Mouse (Mus musculus) midbrain, embryonic 16.5 days (tissue): ENCODE results near the gene Slc6a16. TPM values are rescaled to one million over a fixed set of nuclear protein-coding genes. Genes with fewer than 3 reads are reported as not detected.

Experiments used
- ATAC-seq: fragments of 200-750 bp; cut with Nextera tagmentation; 2 replicates; pipeline ENCODE4 v1.8.0; 2017; ENCODE audit warnings: moderate TSS enrichment
- H3K27ac ChIP-seq: fragments of 300-500 bp; sonication (generic); 2 replicates; pipeline ENCODE4 v1.5.1; 2014; ENCODE audit warnings: mild to moderate bottlenecking, low read length, mixed read lengths
- H3K27me3 ChIP-seq: fragments of 300-500 bp; sonication (generic); 2 replicates; pipeline ENCODE4 v1.6.1; 2014; ENCODE audit warnings: low read depth, low read length, mixed read lengths; ENCODE audit not compliant: control insufficient read depth, insufficient read depth
- H3K36me3 ChIP-seq: fragments of 300-500 bp; sonication (generic); 2 replicates; pipeline ENCODE4 v1.6.1; 2014; ENCODE audit warnings: mild to moderate bottlenecking, low read length, moderate library complexity, mixed read lengths; ENCODE audit not compliant: control insufficient read depth, insufficient read depth
- H3K4me1 ChIP-seq: fragments of 300-500 bp; sonication (generic); 2 replicates; pipeline ENCODE4 v1.6.1; 2014; ENCODE audit warnings: mild to moderate bottlenecking, low read length, mixed read lengths; ENCODE audit not compliant: control insufficient read depth, insufficient read depth
- H3K4me2 ChIP-seq: fragments of 300-500 bp; sonication (generic); 2 replicates; pipeline ENCODE4 v1.6.1; 2014; ENCODE audit warnings: mild to moderate bottlenecking, low read length, mixed read lengths
- H3K4me3 ChIP-seq: fragments of 300-500 bp; sonication (generic); 2 replicates; pipeline ENCODE4 v1.5.1; 2014; ENCODE audit warnings: low read depth, mild to moderate bottlenecking, low read length, moderate library complexity, mixed read lengths
- H3K9ac ChIP-seq: fragments of 300-500 bp; sonication (generic); 2 replicates; pipeline ENCODE4 v1.6.1; 2014; ENCODE audit warnings: low read depth, low read length, mixed read lengths
- H3K9me3 ChIP-seq: fragments of 300-500 bp; sonication (generic); replicated peaks from 2 replicates; pipeline ENCODE4 v1.6.1; 2014; ENCODE audit warnings: mild to moderate bottlenecking, low read length, mixed read lengths; ENCODE audit not compliant: control insufficient read depth, poor library complexity, severe bottlenecking
- WGBS: fragments of 180-500 bp; shearing (Covaris S2); extraction: QIAGEN DNeasy Blood & Tissue Kit; methylation state at CpG from one replicate; pipeline ENCODE4 v1.1.7; 2014; 5-methylcytosine and 5-hydroxymethylcytosine counted together
- polyA plus RNA-seq: library from polyadenylated mRNA; unstranded; fragments of >200 nt; fragmentation: Nextera tagmentation; extraction: Ambion mirVana; gene quantifications from 2 replicates; pipeline ENCODE4 v1.2.1, GENCODE M21; 2015

Slc6a16 gene
- polyA plus RNA-seq, 1 experiment from 2014 or later, result 0.93 TPM

GRCm38 (mm10) chr7:45196994-45197393, 43.9 kb upstream of the Slc6a16 start:
- WGBS, result 69% methylated on average over 5 of the region's 5 CpGs
- no peaks in the 10 kb centered on the region for H3K9me3 ChIP-seq
- H3K9ac ChIP-seq, result no peak overlapping the region
- H3K4me2 ChIP-seq, result no peak overlapping the region
- H3K27me3 ChIP-seq, result no peaks in the 10 kb centered on the region
- no peak overlapping the region for H3K4me3 ChIP-seq
- H3K27ac ChIP-seq, result no peak overlapping the region
- ATAC-seq, result no peak
- no peaks in the 10 kb centered on the region for H3K36me3 ChIP-seq
- peaks cover 2% of the 10 kb centered on the region; the same call in 1 of the 2 replicates for H3K4me1 ChIP-seq

- 10% methylated on average over 5 of the region's 5 CpGs for WGBS
- Histone ChIP-seq H3K9me3 (no peaks in the 10 kb centered on the region), H3K27ac (no peak overlapping the region), H3K4me1 (peaks cover 2% of the 10 kb centered on the region; the same call in 1 of the 2 replicates), H3K36me3 (no peaks in the 10 kb centered on the region), H3K4me3 (no peak overlapping the region), H3K4me2 (no peak overlapping the region), H3K27me3 (no peaks in the 10 kb centered on the region), H3K9ac (peak overlapping the region; percentile 37)
- ATAC-seq, result peak; percentile 57
Observed at GRCm38 (mm10) chr7:45198435-45198834, 42.5 kb upstream of the Slc6a16 start.

- H3K9ac ChIP-seq, result no peak overlapping the region
- H3K27me3 ChIP-seq, result no peaks in the 10 kb centered on the region
- 83% methylated on average over 11 of the region's 11 CpGs for WGBS
- H3K27ac ChIP-seq, result no peak overlapping the region
- ATAC-seq, result no peak
- H3K4me2 ChIP-seq, result no peak overlapping the region
- H3K4me3 ChIP-seq, result no peak overlapping the region
- H3K36me3 ChIP-seq, result no peaks in the 10 kb centered on the region
- H3K4me1 ChIP-seq, result peaks cover 2% of the 10 kb centered on the region; the same call in 1 of the 2 replicates
- no peaks in the 10 kb centered on the region for H3K9me3 ChIP-seq
Observed at GRCm38 (mm10) chr7:45198961-45199360, 41.9 kb upstream of the Slc6a16 start.

- H3K36me3 ChIP-seq, result no peaks in the 10 kb centered on the region
- no peak overlapping the region for H3K9ac ChIP-seq
- peaks cover 2% of the 10 kb centered on the region; the same call in 1 of the 2 replicates for H3K4me1 ChIP-seq
- no peak overlapping the region for H3K4me2 ChIP-seq
- no peak overlapping the region for H3K4me3 ChIP-seq
- no peak for ATAC-seq
- 62% methylated on average over 9 of the region's 10 CpGs for WGBS
- no peaks in the 10 kb centered on the region for H3K27me3 ChIP-seq
- H3K27ac ChIP-seq, result no peak overlapping the region
- no peaks in the 10 kb centered on the region for H3K9me3 ChIP-seq
Observed at GRCm38 (mm10) chr7:45202654-45203053, 38.2 kb upstream of the Slc6a16 start.

- WGBS, result 9% methylated on average over 44 of the region's 44 CpGs
Observed at GRCm38 (mm10) chr7:45204380-45205143, 36.3 kb upstream of the Slc6a16 start, which contains the start of gene Ccdc155. Gene Ccdc155, minus strand, starts transcription at chr7:45204892.

GRCm38 (mm10) chr7:45208260-45208659, 32.6 kb upstream of the Slc6a16 start:
- no peak for ATAC-seq
- H3K27me3 ChIP-seq, result peaks cover 21% of the 10 kb centered on the region
- H3K9ac ChIP-seq, result no peak overlapping the region
- H3K4me1 ChIP-seq, result no peaks in the 10 kb centered on the region
- H3K4me2 ChIP-seq, result no peak overlapping the region
- H3K9me3 ChIP-seq, result no peaks in the 10 kb centered on the region
- no peak overlapping the region for H3K4me3 ChIP-seq
- no peaks in the 10 kb centered on the region for H3K36me3 ChIP-seq
- H3K27ac ChIP-seq, result no peak overlapping the region
- 82% methylated on average over 6 of the region's 6 CpGs for WGBS

More at GRCm38 (mm10) chr7:45204380-45205143, 36.3 kb upstream of the Slc6a16 start, which contains the start of gene Ccdc155:
- H3K4me1 ChIP-seq, result no peaks in the 10 kb centered on the region
- H3K4me2 ChIP-seq, result peak within 1 kb of the TSS; percentile 76
- no peaks in the 10 kb centered on the region for H3K9me3 ChIP-seq
- H3K9ac ChIP-seq, result peak within 1 kb of the TSS; percentile 39
- peak within 1 kb of the TSS; percentile 41 for H3K4me3 ChIP-seq
- peak; percentile 97 for ATAC-seq
- no peaks in the 10 kb centered on the region for H3K27me3 ChIP-seq
- peak within 1 kb of the TSS; percentile 68 for H3K27ac ChIP-seq
- no peaks in the 10 kb centered on the region for H3K36me3 ChIP-seq

- H3K4me2 ChIP-seq, result no peak overlapping the region; the same call in 1 of the 2 replicates
- WGBS, result 83% methylated on average over 10 of the region's 10 CpGs
- no peaks in the 10 kb centered on the region for H3K9me3 ChIP-seq
- peaks cover 21% of the 10 kb centered on the region for H3K27me3 ChIP-seq
- no peak overlapping the region for H3K4me3 ChIP-seq
- H3K27ac ChIP-seq, result no peak overlapping the region
- H3K4me1 ChIP-seq, result peaks cover 6% of the 10 kb centered on the region
- no peak overlapping the region for H3K9ac ChIP-seq
- ATAC-seq, result no peak
- H3K36me3 ChIP-seq, result no peaks in the 10 kb centered on the region
Observed at GRCm38 (mm10) chr7:45211070-45211469, 29.8 kb upstream of the Slc6a16 start.

- WGBS, result 6% methylated on average over 17 of the region's 17 CpGs
- Histone ChIP-seq H3K4me2 (peak within 1 kb of the TSS; percentile 32), H3K9ac (no peak within 1 kb of the TSS), H3K27me3 (peaks cover 21% of the 10 kb centered on the region), H3K36me3 (no peaks in the 10 kb centered on the region), H3K27ac (no peak within 1 kb of the TSS), H3K4me3 (peak within 1 kb of the TSS; percentile 20), H3K9me3 (no peaks in the 10 kb centered on the region), H3K4me1 (peaks cover 14% of the 10 kb centered on the region)
- no peak for ATAC-seq
Observed at GRCm38 (mm10) chr7:45211851-45212251, 29.0 kb upstream of the Slc6a16 start, which contains the start of gene Dkkl1. Gene Dkkl1, minus strand, starts transcription at chr7:45212147.

GRCm38 (mm10) chr7:45212356-45212755, 28.5 kb upstream of the Slc6a16 start:
- no peaks in the 10 kb centered on the region for H3K9me3 ChIP-seq
- peaks cover 21% of the 10 kb centered on the region for H3K27me3 ChIP-seq
- no peak overlapping the region for H3K4me3 ChIP-seq
- ATAC-seq, result no peak
- no peak overlapping the region for H3K4me2 ChIP-seq
- no peak overlapping the region for H3K27ac ChIP-seq
- peaks cover 14% of the 10 kb centered on the region for H3K4me1 ChIP-seq
- no peaks in the 10 kb centered on the region for H3K36me3 ChIP-seq
- WGBS, result 76% methylated on average over 7 of the region's 7 CpGs
- H3K9ac ChIP-seq, result no peak overlapping the region
